Mouse (Mus musculus) forebrain, embryonic 15.5 days (tissue): ENCODE data around the gene Pla2g2d. TPM values are rescaled to one million over a fixed set of nuclear protein-coding genes. Genes with fewer than 3 reads are reported as not detected.
A peak's percentile ranks its signal among the peaks of the same experiment; 100 is the strongest.

Experiments
- ATAC-seq: fragments of 200-750 bp; cut with Nextera tagmentation; replicated peaks from 2 replicates; pipeline ENCODE4 v1.8.0; 2017; ENCODE audit warnings: mild to moderate bottlenecking, moderate TSS enrichment, moderate library complexity
- H3K27ac ChIP-seq: fragments of 300-500 bp; sonication (generic); replicated peaks from 2 replicates; pipeline ENCODE4 v1.5.1; 2015; ENCODE audit warnings: mild to moderate bottlenecking, inconsistent platforms
- H3K27me3 ChIP-seq: fragments of 300-500 bp; sonication (generic); 2 replicates; pipeline ENCODE4 v1.6.1; 2015; ENCODE audit warnings: inconsistent platforms
- H3K36me3 ChIP-seq: fragments of 300-500 bp; sonication (generic); 2 replicates; pipeline ENCODE4 v1.6.1; 2015; ENCODE audit warnings: mild to moderate bottlenecking, inconsistent platforms
- H3K4me1 ChIP-seq: fragments of 300-500 bp; sonication (generic); 2 replicates; pipeline ENCODE4 v1.6.1; 2015; ENCODE audit warnings: inconsistent platforms
- H3K4me2 ChIP-seq: fragments of 300-500 bp; sonication (generic); replicated peaks from 2 replicates; pipeline ENCODE4 v1.6.1; 2015; ENCODE audit warnings: mild to moderate bottlenecking, inconsistent platforms
- H3K4me3 ChIP-seq: fragments of 300-500 bp; sonication (generic); 2 replicates; pipeline ENCODE4 v1.5.1; 2015; ENCODE audit warnings: mild to moderate bottlenecking, inconsistent platforms
- H3K9ac ChIP-seq: fragments of 300-500 bp; sonication (generic); replicated peaks from 2 replicates; pipeline ENCODE4 v1.6.1; 2015; ENCODE audit warnings: mild to moderate bottlenecking, inconsistent platforms
- H3K9me3 ChIP-seq: fragments of 300-500 bp; sonication (generic); 2 replicates; pipeline ENCODE4 v1.6.1; 2016; ENCODE audit warnings: inconsistent platforms
- WGBS: fragments of 180-500 bp; shearing (Covaris S2); methylation state at CpG from one replicate; pipeline ENCODE4 v1.1.7; 2015; ENCODE audit warnings: mixed read lengths; 5-methylcytosine and 5-hydroxymethylcytosine counted together
- polyA plus RNA-seq: library from polyadenylated mRNA; unstranded; fragments of >200 nt; fragmentation: Nextera tagmentation; extraction: Ambion mirVana; gene quantifications from 2 replicates; pipeline ENCODE4 v1.2.1, GENCODE M21; 2015

Gene Pla2g2d
- polyA plus RNA-seq: not detected in 2 replicates

DNA sequence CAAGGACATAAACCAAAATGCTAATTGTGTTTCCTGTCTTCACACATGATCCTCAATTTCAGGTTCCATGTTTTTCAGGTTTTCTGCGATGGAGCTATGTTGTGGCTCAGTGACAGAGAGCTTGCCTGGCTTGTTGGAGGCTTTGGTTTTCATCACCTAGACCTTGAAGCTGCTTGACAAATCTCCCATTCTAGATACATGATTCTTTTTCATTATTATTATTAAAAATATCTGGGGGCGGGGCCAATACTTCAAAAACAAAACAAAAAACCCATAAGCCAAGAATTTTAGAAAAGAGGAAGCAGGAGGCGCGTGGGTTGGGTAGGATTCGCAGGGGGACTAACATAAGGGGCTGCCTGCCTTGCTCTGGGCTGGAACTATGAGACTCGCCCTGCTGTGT, at the start of gene Pla2g2d:
TSS of gene Pla2g2d (plus strand) at position 301 of the 400 bp plus-strand sequence.
- H3K4me3 ChIP-seq: no peak within 1 kb of the TSS
- no peaks in the 10 kb centered on the region for H3K27me3 ChIP-seq
- WGBS: 91% methylated on average over 6 of the region's 6 CpGs
- no peak within 1 kb of the TSS for H3K4me2 ChIP-seq
- ATAC-seq: no peak
- peaks cover 5% of the 10 kb centered on the region; the same call in 1 of the 2 replicates for H3K4me1 ChIP-seq
- H3K36me3 ChIP-seq: no peaks in the 10 kb centered on the region
- no peaks in the 10 kb centered on the region for H3K9me3 ChIP-seq
- H3K9ac ChIP-seq: no peak within 1 kb of the TSS
- H3K27ac ChIP-seq: no peak within 1 kb of the TSS

- ATAC-seq: no peak
- WGBS: 88% methylated on average over 5 of the region's 5 CpGs
- peaks cover 30% of the 10 kb centered on the region for H3K4me1 ChIP-seq
- H3K9ac ChIP-seq: no peak overlapping the region
- no peak overlapping the region for H3K27ac ChIP-seq
- no peaks in the 10 kb centered on the region for H3K9me3 ChIP-seq
- no peaks in the 10 kb centered on the region for H3K27me3 ChIP-seq
- H3K36me3 ChIP-seq: no peaks in the 10 kb centered on the region
- H3K4me3 ChIP-seq: no peak overlapping the region
- no peak overlapping the region for H3K4me2 ChIP-seq
Measured at GRCm38 (mm10) chr4:138725751-138726150, 49.8 kb upstream of the Pla2g2d start.

- Histone ChIP-seq H3K36me3 (no peaks in the 10 kb centered on the region), H3K4me2 (no peak overlapping the region), H3K9ac (no peak overlapping the region), H3K9me3 (no peaks in the 10 kb centered on the region), H3K27ac (no peak overlapping the region), H3K4me1 (peaks cover 25% of the 10 kb centered on the region), H3K27me3 (no peaks in the 10 kb centered on the region), H3K4me3 (no peak overlapping the region)
- WGBS: 17% methylated on average over 9 of the region's 9 CpGs
- no peak for ATAC-seq
Measured at GRCm38 (mm10) chr4:138729018-138729703, 46.4 kb upstream of the Pla2g2d start.

GRCm38 (mm10) chr4:138734105-138734504, 41.4 kb upstream of the Pla2g2d start:
- H3K9me3 ChIP-seq: no peaks in the 10 kb centered on the region
- H3K27ac ChIP-seq: no peak overlapping the region
- no peaks in the 10 kb centered on the region for H3K27me3 ChIP-seq
- peaks cover 12% of the 10 kb centered on the region; the same call in 1 of the 2 replicates for H3K4me1 ChIP-seq
- no peak overlapping the region for H3K4me3 ChIP-seq
- WGBS: 87% methylated on average over 7 of the region's 7 CpGs
- H3K36me3 ChIP-seq: no peaks in the 10 kb centered on the region
- H3K4me2 ChIP-seq: no peak overlapping the region
- H3K9ac ChIP-seq: no peak overlapping the region
- no peak for ATAC-seq

DNA sequence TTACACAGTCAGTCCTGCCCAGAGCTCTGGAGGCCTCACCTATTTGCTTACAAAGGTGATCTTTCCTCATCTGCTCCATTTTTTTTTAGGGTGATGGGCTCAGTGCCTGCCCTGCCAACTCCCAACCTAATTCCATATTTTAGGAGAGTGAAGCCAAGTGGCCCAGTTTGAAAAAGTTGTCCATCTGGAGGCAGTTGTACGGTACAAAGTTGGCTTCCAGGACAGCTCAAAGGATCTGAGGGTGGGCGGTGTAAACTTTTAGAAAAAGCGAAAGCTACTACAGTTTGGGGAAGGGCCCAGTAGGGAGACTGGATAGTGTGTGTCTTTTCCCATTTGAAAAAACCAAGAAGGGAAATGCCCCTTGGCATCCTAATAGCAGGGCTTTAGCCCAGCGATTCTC, 40.7 kb upstream of the Pla2g2d start:
- Histone ChIP-seq H3K4me3 (no peak overlapping the region), H3K27me3 (no peaks in the 10 kb centered on the region), H3K9me3 (no peaks in the 10 kb centered on the region), H3K27ac (no peak overlapping the region), H3K9ac (no peak overlapping the region), H3K4me2 (no peak overlapping the region), H3K4me1 (0 out of 2 replicates have a peak, but pooled peaks cover 8% of the 10 kb centered on the region), H3K36me3 (no peaks in the 10 kb centered on the region)
- 87% methylated on average over 4 of the region's 4 CpGs for WGBS
- ATAC-seq: no peak

DNA sequence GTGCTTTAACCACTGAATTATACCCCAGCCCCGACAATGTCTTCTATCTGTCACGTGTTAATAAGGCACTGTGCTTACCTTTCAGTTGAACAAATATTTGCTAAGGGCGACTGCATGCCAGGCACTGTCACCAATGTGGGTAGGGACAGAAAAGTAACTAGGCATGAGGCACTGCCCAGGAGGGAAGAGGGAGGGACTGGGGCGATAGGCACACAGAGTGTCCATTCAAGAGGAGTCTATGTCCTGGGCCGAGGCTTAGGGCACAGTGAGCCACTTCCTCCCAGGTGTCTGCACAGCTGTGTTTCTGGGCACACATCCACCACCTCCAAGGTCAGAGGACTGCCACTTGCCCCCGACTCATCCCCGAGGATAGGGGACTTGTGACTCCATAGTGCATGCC, 38.5 kb upstream of the Pla2g2d start, which contains the start of gene Ubxn10:
TSS of gene Ubxn10 (minus strand) at position 137 of the 400 bp plus-strand sequence.
- Histone ChIP-seq H3K4me2 (no peak within 1 kb of the TSS), H3K4me3 (no peak within 1 kb of the TSS), H3K4me1 (0 out of 2 replicates have a peak, but pooled peaks cover 8% of the 10 kb centered on the region), H3K36me3 (no peaks in the 10 kb centered on the region), H3K27ac (no peak within 1 kb of the TSS), H3K27me3 (no peaks in the 10 kb centered on the region), H3K9me3 (no peaks in the 10 kb centered on the region), H3K9ac (no peak within 1 kb of the TSS)
- 78% methylated on average over 7 of the region's 7 CpGs for WGBS
- ATAC-seq: no peak

GRCm38 (mm10) chr4:138739136-138739851, 36.2 kb upstream of the Pla2g2d start:
- Histone ChIP-seq H3K9ac (no peak overlapping the region), H3K27me3 (no peaks in the 10 kb centered on the region), H3K36me3 (no peaks in the 10 kb centered on the region), H3K9me3 (no peaks in the 10 kb centered on the region), H3K27ac (no peak overlapping the region), H3K4me2 (no peak overlapping the region), H3K4me1 (0 out of 2 replicates have a peak, but pooled peaks cover 8% of the 10 kb centered on the region), H3K4me3 (no peak overlapping the region)
- ATAC-seq: no peak
- 21% methylated on average over 7 of the region's 7 CpGs for WGBS

DNA sequence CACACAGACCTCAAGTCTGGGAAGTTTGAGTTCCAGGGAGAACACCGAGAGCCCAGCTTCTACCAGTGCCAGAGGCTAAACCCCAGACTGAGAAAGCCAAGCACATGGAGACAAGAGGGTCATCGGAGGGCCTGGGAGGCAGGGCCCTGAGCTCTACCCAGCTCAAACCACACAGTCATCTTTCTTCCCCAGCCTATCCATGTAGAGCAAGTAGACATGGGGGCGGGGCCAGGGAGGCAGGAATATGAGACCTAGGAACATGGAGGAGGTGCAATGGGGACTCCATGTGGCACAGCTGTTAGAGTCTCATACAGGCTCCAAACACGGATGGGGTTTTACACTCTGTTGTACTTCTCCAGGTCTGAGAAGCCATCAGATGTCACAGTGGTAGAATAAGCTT, 29.7 kb upstream of the Pla2g2d start:
- H3K36me3 ChIP-seq: no peaks in the 10 kb centered on the region
- H3K9ac ChIP-seq: no peak overlapping the region
- no peaks in the 10 kb centered on the region for H3K9me3 ChIP-seq
- no peak overlapping the region for H3K27ac ChIP-seq
- no peaks in the 10 kb centered on the region for H3K27me3 ChIP-seq
- no peak overlapping the region for H3K4me3 ChIP-seq
- 80% methylated on average over 4 of the region's 4 CpGs for WGBS
- no peak overlapping the region for H3K4me2 ChIP-seq
- no peak for ATAC-seq
- peaks cover 4% of the 10 kb centered on the region; the same call in 1 of the 2 replicates for H3K4me1 ChIP-seq

- ATAC-seq: no peak
- no peaks in the 10 kb centered on the region for H3K36me3 ChIP-seq
- H3K27ac ChIP-seq: no peak overlapping the region
- H3K27me3 ChIP-seq: no peaks in the 10 kb centered on the region
- no peaks in the 10 kb centered on the region for H3K9me3 ChIP-seq
- 87% methylated on average over 9 of the region's 9 CpGs for WGBS
- H3K4me2 ChIP-seq: no peak overlapping the region
- no peak overlapping the region for H3K9ac ChIP-seq
- H3K4me3 ChIP-seq: no peak overlapping the region
- peaks cover 4% of the 10 kb centered on the region; the same call in 1 of the 2 replicates for H3K4me1 ChIP-seq
Measured at GRCm38 (mm10) chr4:138746866-138747265, 28.7 kb upstream of the Pla2g2d start.

- Histone ChIP-seq H3K4me3 (no peak overlapping the region), H3K4me2 (no peak overlapping the region), H3K36me3 (no peaks in the 10 kb centered on the region), H3K9ac (no peak overlapping the region), H3K27me3 (no peaks in the 10 kb centered on the region), H3K4me1 (peaks cover 4% of the 10 kb centered on the region; the same call in 1 of the 2 replicates), H3K9me3 (no peaks in the 10 kb centered on the region), H3K27ac (no peak overlapping the region)
- 62% methylated on average over 10 of the region's 10 CpGs for WGBS
- no peak; the same call in 1 of the 2 replicates for ATAC-seq
Measured at GRCm38 (mm10) chr4:138747851-138748250, 27.7 kb upstream of the Pla2g2d start.

- peaks cover 4% of the 10 kb centered on the region; the same call in 1 of the 2 replicates for H3K4me1 ChIP-seq
- WGBS: 55% methylated on average over 8 of the region's 8 CpGs
- H3K27ac ChIP-seq: no peak overlapping the region
- no peaks in the 10 kb centered on the region for H3K36me3 ChIP-seq
- no peak overlapping the region for H3K4me2 ChIP-seq
- H3K27me3 ChIP-seq: no peaks in the 10 kb centered on the region
- no peak overlapping the region for H3K9ac ChIP-seq
- no peaks in the 10 kb centered on the region for H3K9me3 ChIP-seq
- peak; percentile 58 for ATAC-seq
- H3K4me3 ChIP-seq: no peak overlapping the region
Measured at GRCm38 (mm10) chr4:138748369-138749072, 27.0 kb upstream of the Pla2g2d start.

- Histone ChIP-seq H3K27ac (no peak overlapping the region), H3K27me3 (no peaks in the 10 kb centered on the region), H3K4me2 (no peak overlapping the region), H3K4me1 (peaks cover 4% of the 10 kb centered on the region; the same call in 1 of the 2 replicates), H3K9me3 (no peaks in the 10 kb centered on the region), H3K36me3 (no peaks in the 10 kb centered on the region), H3K4me3 (no peak overlapping the region), H3K9ac (no peak overlapping the region)
- ATAC-seq: no peak
- WGBS: 93% methylated on average over 6 of the region's 6 CpGs
Measured at GRCm38 (mm10) chr4:138752603-138753002, 22.9 kb upstream of the Pla2g2d start.
